Mouse (Mus musculus) lung, postnatal 0 days (tissue): ENCODE measurements around the gene Pfn1. TPM values are rescaled to one million over a fixed set of nuclear protein-coding genes. Genes with fewer than 3 reads are reported as not detected.

Experiments used
- ATAC-seq: fragments of 200-750 bp; cut with Nextera tagmentation; 2 replicates; pipeline ENCODE4 v1.8.0; 2017; ENCODE audit warnings: moderate library complexity
- DNase-seq: peaks from one replicate; pipeline ENCODE4 v3.0.0-alpha.2; 2016; ENCODE audit warnings: low spot score
- H3K27ac ChIP-seq: fragments of 300-500 bp; sonication (generic); 2 replicates; pipeline ENCODE4 v1.5.1; 2014; ENCODE audit warnings: antibody characterized with exemption, mild to moderate bottlenecking, low read length, mixed read lengths
- H3K27me3 ChIP-seq: fragments of 300-500 bp; sonication (generic); replicated peaks from 2 replicates; pipeline ENCODE4 v1.6.1; 2014; ENCODE audit warnings: low read length, mixed read lengths; ENCODE audit not compliant: insufficient read depth
- H3K36me3 ChIP-seq: fragments of 300-500 bp; sonication (generic); 2 replicates; pipeline ENCODE4 v1.6.1; 2014; ENCODE audit warnings: low read length, mixed read lengths; ENCODE audit not compliant: insufficient read depth
- H3K4me1 ChIP-seq: fragments of 300-500 bp; sonication (generic); 2 replicates; pipeline ENCODE4 v1.6.1; 2014; ENCODE audit warnings: antibody characterized with exemption, low read depth, low read length, mixed read lengths; ENCODE audit not compliant: insufficient read depth
- H3K4me2 ChIP-seq: fragments of 300-500 bp; sonication (generic); replicated peaks from 2 replicates; pipeline ENCODE4 v1.6.1; 2014; ENCODE audit warnings: low read depth, mild to moderate bottlenecking, low read length, moderate library complexity, mixed read lengths
- H3K4me3 ChIP-seq: fragments of 300-500 bp; sonication (generic); 2 replicates; pipeline ENCODE4 v1.5.1; 2014; ENCODE audit warnings: low read depth, low read length
- H3K9ac ChIP-seq: fragments of 300-500 bp; sonication (generic); replicated peaks from 2 replicates; pipeline ENCODE4 v1.6.1; 2014; ENCODE audit warnings: low read depth, mild to moderate bottlenecking
- H3K9me3 ChIP-seq: fragments of 300-500 bp; sonication (generic); 2 replicates; pipeline ENCODE4 v1.6.1; 2016; ENCODE audit warnings: low read length, mixed read lengths
- CTCF ChIP-seq: IDR thresholded peaks from 2 replicates; pipeline ENCODE4 v1.5.1; 2016; ENCODE audit warnings: antibody characterized with exemption, mild to moderate bottlenecking
- EP300 ChIP-seq: IDR thresholded peaks from 2 replicates; pipeline ENCODE4 v1.6.1; 2016; ENCODE audit warnings: antibody characterized with exemption, mild to moderate bottlenecking, control low read depth
- WGBS: fragments of 180-500 bp; shearing (Covaris S2); extraction: QIAGEN DNeasy Blood & Tissue Kit; methylation state at CpG from one replicate; pipeline ENCODE4 v1.1.7; 2014; 5-methylcytosine and 5-hydroxymethylcytosine counted together
- polyA plus RNA-seq: library from polyadenylated mRNA; unstranded; fragments of >200 nt; fragmentation: Nextera tagmentation; extraction: Ambion mirVana; gene quantifications from 2 replicates; pipeline ENCODE4 v1.2.1, GENCODE M21; 2015

The Pfn1 gene
- polyA plus RNA-seq, 1 experiment from 2014 or later = 1,206 TPM

- WGBS = 87% methylated on average over 12 of the region's 12 CpGs
- Histone ChIP-seq H3K27me3 (no peaks in the 10 kb centered on the region), H3K9ac (peak overlapping the region; percentile 76; the same call in 1 of the 2 replicates), H3K4me3 (peak overlapping the region; percentile 68; the same call in 1 of the 2 replicates), H3K36me3 (peaks cover 32% of the 10 kb centered on the region), H3K27ac (peak overlapping the region; percentile 91; the same call in 1 of the 2 replicates), H3K4me1 (peaks cover 14% of the 10 kb centered on the region; the same call in 1 of the 2 replicates), H3K4me2 (peak overlapping the region; percentile 81), H3K9me3 (no peaks in the 10 kb centered on the region)
- no peak for DNase-seq
- TF ChIP-seq EP300 (no peak), CTCF (no peak)
- no peak for ATAC-seq
These were observed 8.8 kb downstream of the Pfn1 start for GRCm38 (mm10) chr11:70645461-70646258.

GRCm38 (mm10) chr11:70644564-70645103, 9.8 kb downstream of the Pfn1 start:
- no peak overlapping the region for H3K9ac ChIP-seq
- H3K4me2 ChIP-seq = no peak overlapping the region
- WGBS = 92% methylated on average over 8 of the region's 8 CpGs
- TF ChIP-seq EP300 = no peak
- no peak for TF ChIP-seq CTCF
- DNase-seq (no peak), ATAC-seq (no peak)
- H3K27me3 ChIP-seq = no peaks in the 10 kb centered on the region
- H3K36me3 ChIP-seq = peaks cover 24% of the 10 kb centered on the region
- peaks cover 20% of the 10 kb centered on the region; the same call in 1 of the 2 replicates for H3K4me1 ChIP-seq
- H3K9me3 ChIP-seq = no peaks in the 10 kb centered on the region
- no peak overlapping the region for H3K4me3 ChIP-seq
- H3K27ac ChIP-seq = no peak overlapping the region

- Histone ChIP-seq H3K9me3 (no peaks in the 10 kb centered on the region), H3K4me2 (no peak overlapping the region), H3K4me1 (peaks cover 16% of the 10 kb centered on the region; the same call in 1 of the 2 replicates), H3K9ac (no peak overlapping the region), H3K4me3 (no peak overlapping the region), H3K36me3 (peaks cover 16% of the 10 kb centered on the region; the same call in 1 of the 2 replicates), H3K27ac (no peak overlapping the region), H3K27me3 (no peaks in the 10 kb centered on the region)
- no peak for DNase-seq
- 90% methylated on average over 6 of the region's 6 CpGs for WGBS
- ATAC-seq = no peak
- TF ChIP-seq EP300 (no peak), CTCF (no peak)
These were observed 11.4 kb downstream of the Pfn1 start for GRCm38 (mm10) chr11:70643051-70643450.

GRCm38 (mm10) chr11:70641241-70641640, 13.2 kb downstream of the Pfn1 start:
- no peak for ATAC-seq
- H3K36me3 ChIP-seq = peaks cover 16% of the 10 kb centered on the region; the same call in 1 of the 2 replicates
- no peak for TF ChIP-seq EP300
- no peak for TF ChIP-seq CTCF
- no peak overlapping the region for H3K27ac ChIP-seq
- DNase-seq = no peak
- peaks cover 13% of the 10 kb centered on the region; the same call in 1 of the 2 replicates for H3K4me1 ChIP-seq
- no peaks in the 10 kb centered on the region for H3K27me3 ChIP-seq
- H3K4me3 ChIP-seq = no peak overlapping the region
- WGBS = 74% methylated on average over 7 of the region's 7 CpGs
- H3K9ac ChIP-seq = no peak overlapping the region
- H3K9me3 ChIP-seq = no peaks in the 10 kb centered on the region
- no peak overlapping the region for H3K4me2 ChIP-seq

- ATAC-seq (peak; percentile 74), DNase-seq (peak; percentile 65)
- peaks cover 11% of the 10 kb centered on the region; the same call in 1 of the 2 replicates for H3K36me3 ChIP-seq
- H3K4me3 ChIP-seq = no peak overlapping the region
- H3K4me2 ChIP-seq = no peak overlapping the region
- no peaks in the 10 kb centered on the region for H3K27me3 ChIP-seq
- no peaks in the 10 kb centered on the region for H3K9me3 ChIP-seq
- no peak overlapping the region; the same call in 1 of the 2 replicates for H3K27ac ChIP-seq
- TF ChIP-seq EP300 (peak; percentile 33; the same call in 1 of the 2 replicates), CTCF (no peak)
- H3K4me1 ChIP-seq = peaks cover 7% of the 10 kb centered on the region; the same call in 1 of the 2 replicates
- H3K9ac ChIP-seq = no peak overlapping the region
- WGBS = 50% methylated on average over 8 of the region's 8 CpGs
These were observed 14.5 kb downstream of the Pfn1 start for GRCm38 (mm10) chr11:70639976-70640375.

- Histone ChIP-seq H3K9ac (no peak within 1 kb of the TSS), H3K27ac (no peak within 1 kb of the TSS), H3K4me1 (peaks cover 7% of the 10 kb centered on the region; the same call in 1 of the 2 replicates), H3K27me3 (no peaks in the 10 kb centered on the region), H3K4me2 (no peak within 1 kb of the TSS), H3K9me3 (no peaks in the 10 kb centered on the region), H3K4me3 (no peak within 1 kb of the TSS), H3K36me3 (0 out of 2 replicates have a peak, but pooled peaks cover 4% of the 10 kb centered on the region)
- DNase-seq = no peak
- no peak for ATAC-seq
- no peak for TF ChIP-seq EP300
- no peak for TF ChIP-seq CTCF
- 19% methylated on average over 5 of the region's 5 CpGs for WGBS
These were observed 15.6 kb downstream of the Pfn1 start, which contains the start of gene Gp1ba for GRCm38 (mm10) chr11:70638714-70639278. Gene Gp1ba (plus strand): TSS chr11:70639122.
